Mouse (Mus musculus): Measurements from ENCODE around the gene Mrvi1.

Mrvi1 gene

DNA sequence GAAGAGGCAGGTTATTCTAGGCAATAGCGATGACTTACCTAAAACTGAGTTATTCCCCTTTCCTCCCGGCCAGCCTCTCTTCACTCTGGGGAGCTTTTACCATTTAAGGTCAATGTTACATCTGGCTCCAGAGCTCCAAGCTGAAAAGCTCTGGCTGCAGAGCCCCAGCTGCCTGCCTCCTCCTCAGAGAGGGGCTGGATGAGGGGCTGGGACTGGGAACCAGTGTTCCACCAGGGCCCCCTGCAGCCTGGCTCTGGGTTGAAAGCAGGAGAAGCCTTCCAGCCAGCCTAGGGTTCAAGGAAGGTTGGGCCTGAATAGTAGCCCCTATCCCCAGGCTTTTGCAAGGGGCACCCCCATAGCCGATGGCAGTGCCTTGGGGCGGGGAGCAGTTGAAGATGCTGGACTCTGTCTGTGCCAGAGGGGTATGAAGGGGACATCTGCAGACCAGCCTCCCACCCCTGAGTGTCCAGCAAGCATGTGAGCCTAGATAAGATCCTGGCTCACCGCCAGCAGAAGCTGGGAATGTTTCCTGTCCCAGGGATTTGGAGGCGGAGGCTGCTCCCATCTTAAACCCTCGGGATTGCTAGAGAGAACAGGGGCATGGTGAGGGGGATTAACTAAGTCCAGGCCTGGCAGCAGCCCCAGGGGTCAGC is at the start of gene Mrvi1:
Gene Mrvi1, minus strand, starts transcription at position 409 of the 653 bp plus-strand sequence.
- peak; percentile 20 for DNase-seq

DNA sequence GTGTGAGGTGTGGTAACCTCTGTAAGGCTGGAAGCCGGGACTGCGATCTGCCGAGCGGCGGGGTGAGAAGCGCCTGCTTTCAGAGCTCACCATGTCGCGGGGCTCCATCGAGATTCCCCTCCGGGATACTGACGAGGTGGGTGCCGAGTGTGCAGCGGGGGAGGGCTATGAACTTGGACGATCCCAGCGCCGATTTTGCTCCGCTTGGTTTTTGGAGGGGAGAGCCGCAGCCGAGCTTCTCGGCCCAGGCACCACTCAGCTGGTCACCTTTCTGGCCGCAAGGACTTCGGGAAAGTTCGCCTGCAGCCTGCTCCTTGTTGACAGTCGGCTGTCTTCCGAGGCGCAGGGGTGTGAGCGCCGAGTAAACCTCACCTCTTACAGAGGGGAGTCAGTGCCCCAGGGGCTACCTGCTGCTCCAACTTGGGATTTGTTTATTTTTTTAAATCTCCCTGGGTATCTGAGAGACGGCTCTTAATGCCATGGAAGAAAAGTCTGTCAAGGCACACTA is 46.8 kb upstream of the Mrvi1 start:
- DNase-seq: no peak

DNA sequence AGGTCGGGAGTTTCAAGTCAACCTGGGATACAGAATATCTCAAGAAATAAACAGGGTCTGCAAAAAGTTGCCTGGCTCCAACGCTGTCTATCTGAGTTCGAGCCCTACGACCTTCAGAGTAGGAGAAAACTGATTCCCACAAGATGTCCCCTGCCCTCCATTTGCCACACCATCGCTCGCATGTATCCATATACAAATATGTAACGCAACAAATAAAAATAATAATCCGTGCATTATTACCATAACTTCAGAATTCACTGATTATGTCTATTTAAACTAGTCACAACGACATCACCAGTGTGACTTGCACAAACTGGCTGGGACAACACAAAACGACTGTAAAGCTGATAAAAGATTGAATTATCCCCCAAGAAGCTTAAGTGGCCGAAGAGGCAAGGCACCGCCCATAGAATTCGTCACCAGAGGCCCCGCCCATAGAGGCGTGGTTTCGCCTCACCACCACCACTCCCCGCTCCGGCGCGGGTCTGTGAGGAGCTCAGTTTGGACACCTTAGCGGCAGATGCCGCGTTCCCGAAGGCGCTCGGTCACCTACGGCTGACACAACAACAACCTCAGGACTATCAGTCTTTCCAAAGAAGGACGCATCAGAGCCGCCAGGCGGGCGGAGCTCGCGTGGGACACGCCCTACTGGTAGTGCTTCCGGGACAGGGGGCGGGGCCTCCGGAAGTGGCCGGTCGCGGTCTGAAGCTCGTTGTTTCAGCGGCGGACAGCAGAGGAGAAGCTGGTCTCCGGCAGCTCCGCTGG is 46.2 kb upstream of the Mrvi1 start, which contains the start of gene Ctr9:
Gene Ctr9, plus strand, starts transcription at position 671 of the 765 bp plus-strand sequence.
- DNase-seq: peak; percentile 90

DNA sequence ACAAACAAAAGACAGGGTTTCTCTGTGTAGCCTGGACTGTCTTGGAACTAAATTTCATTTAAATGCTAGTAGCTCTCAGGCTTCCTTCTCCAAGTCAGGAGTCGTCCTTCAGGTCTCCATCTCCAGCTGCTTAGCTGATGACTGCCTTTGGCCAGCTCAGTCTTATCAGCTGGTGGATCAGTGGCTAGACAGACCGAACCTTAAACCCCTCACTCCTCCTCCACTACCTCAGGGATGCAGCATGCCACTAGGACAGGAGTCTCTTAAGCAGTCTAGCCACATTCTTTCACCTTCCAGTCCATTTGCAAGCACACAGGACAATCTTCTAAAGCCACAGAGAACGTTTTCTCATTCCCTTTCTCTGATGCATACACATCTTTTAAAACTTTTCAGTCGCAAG is 42.7 kb upstream of the Mrvi1 start:
- DNase-seq: no peak

DNA sequence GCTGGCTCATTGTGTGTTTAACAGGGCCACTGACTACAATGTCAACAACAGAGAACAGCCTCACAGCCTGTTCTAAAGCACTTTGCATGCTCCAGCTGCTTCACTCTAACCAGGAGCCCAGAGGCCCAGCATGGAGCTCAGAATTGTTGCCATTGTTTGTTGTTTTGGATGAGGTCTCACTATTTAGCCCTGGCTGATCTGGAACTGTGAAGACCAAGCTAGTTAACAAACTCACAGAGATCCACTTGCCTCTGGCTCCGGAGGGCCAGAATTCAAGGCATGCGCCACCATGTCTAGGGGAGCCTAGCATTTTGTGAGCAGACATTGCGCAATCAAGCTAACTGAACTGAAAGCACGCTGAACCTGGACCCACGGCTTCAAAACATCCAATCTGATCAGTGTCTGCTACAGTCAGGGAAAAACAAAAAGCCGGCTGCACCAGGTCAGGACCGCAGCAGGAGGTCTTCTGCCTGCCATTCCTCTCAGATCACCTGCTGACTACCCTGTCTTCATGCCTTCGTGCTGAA is 41.9 kb upstream of the Mrvi1 start:
- DNase-seq: no peak

DNA sequence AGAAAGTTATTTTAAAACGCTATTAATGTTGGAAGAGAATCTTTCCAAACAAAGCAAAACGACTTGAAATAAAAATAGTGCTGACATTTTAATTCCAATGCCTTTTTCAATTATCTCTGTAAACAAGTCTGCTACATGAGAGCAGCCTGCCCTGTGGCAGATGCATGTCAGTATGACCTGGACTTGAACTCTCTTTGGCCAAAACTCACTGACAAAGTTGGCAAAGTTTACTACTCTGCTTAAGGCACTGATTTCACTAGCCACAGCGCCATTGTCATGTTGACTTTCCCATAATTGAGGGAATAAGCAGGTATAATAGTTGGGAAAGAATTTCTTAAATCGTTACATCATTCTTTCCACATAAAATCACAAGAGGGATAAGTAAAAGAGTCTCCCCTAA is 38.6 kb upstream of the Mrvi1 start:
- DNase-seq: no peak

DNA sequence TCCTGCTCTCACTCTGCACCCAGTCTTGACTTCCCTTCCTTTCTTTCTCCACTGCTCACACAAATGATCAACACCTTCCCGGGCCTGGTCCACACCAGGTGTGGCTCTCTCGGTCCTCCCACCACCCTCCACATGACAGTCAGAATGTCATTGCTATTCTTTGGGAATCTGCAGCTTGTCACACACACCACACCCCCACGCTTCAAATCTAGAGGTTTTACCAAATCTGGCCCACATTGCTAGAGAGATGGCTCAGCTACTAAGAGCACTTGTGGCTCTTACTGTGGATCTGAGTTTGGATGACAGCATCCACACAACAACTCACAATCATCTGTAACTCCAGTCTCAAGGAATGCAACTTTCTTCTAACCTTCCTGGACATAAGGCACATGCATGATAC is 34.7 kb upstream of the Mrvi1 start:
- no peak for DNase-seq

DNA sequence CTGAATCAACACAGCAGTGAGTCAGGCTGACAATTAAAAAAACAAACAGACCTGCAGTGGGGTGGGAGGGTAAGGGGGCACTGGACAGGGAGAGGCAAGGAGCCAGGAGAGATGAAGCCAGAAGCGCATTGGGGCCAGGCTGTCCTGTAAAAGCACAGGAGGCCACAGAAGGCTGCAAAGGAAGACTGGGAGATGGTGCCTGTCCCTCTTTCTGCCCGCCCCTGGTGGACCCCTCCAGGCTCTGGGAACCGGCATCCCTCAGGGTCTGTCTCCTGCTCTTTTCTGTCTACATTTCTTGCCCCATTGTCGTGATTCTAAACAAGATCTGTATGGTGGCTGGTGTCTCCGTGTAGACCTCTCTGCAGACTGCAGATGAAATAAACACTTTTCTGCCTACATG is 33.5 kb upstream of the Mrvi1 start:
- no peak for DNase-seq

DNA sequence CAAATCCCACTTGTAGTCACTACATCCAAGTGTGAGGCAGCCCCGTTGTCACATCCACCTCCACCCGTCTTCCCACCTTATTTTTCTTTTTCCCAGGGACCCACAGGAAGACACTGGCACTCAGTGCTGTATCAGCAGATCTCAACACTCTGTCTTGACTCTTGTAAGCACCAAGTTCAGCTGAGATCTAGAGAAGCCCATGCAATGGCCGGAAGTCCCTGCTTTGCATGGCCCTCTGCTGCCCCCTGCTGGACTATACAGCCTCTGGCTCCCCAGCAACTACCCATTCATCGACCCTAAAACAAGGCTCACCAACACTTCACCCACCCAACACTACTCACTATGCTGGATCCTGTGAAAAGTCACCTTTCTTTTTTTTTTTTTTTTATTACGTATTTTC is 32.6 kb upstream of the Mrvi1 start:
- DNase-seq: peak; percentile 95

DNA sequence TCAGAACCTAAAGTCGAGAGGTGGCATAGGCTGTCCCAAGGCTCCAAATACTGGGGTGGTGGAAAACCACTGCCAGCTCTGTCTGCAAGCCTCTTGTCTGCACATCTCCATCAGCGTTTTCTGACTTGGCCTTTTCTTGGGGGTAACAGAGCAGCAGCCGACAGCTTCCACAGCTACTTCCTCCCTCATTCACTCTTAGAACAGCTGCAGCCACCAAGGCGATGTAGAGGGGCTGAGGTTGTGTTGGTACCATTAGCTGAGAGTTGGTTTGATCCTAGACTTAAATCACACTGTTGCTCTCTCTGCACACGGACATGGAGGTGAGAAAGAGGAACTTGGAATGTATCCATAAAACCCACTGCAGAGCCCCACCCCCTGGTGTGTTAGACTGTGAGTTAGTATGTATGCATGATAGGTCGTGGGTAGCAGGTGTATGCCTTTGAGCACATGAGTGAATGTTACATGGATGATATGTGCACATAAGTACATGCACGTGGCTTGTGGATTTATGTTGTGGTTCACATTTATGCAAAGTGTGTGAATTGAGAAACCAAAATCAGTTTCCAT is 31.9 kb upstream of the Mrvi1 start:
- DNase-seq: no peak

DNA sequence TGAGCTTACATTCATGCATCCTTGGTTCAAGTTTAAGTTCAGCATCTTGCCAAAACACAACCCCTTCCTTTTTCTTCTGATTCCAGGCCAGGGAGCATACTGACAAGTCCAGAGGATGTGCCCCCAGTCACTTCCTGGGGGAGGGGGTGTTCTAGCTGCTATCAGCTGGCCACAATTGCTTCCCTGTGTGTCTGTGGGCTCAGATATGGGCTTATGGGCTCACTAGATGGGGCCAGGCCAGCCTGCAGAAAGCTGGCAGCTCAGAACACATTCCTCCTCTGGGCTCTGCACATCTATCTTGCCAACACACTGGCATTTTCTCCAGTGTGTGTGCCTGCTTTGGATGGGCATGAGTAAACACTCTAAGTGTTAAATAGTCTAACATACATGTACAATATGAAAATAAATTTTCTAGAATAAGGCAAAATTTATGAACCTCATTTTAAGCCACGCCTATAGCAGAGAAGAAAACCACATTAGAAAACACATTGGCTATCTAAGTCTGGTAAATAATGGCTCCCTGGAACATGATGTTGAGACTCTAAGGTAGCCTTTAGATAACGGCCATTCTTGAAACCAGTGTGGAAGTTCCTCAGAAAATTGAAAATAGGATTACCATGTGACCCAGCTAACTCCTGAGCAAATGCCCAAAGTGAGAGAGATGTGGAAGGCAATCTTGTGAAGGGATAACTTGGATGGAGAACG is 22.0 kb upstream of the Mrvi1 start:
- DNase-seq: no peak

DNA sequence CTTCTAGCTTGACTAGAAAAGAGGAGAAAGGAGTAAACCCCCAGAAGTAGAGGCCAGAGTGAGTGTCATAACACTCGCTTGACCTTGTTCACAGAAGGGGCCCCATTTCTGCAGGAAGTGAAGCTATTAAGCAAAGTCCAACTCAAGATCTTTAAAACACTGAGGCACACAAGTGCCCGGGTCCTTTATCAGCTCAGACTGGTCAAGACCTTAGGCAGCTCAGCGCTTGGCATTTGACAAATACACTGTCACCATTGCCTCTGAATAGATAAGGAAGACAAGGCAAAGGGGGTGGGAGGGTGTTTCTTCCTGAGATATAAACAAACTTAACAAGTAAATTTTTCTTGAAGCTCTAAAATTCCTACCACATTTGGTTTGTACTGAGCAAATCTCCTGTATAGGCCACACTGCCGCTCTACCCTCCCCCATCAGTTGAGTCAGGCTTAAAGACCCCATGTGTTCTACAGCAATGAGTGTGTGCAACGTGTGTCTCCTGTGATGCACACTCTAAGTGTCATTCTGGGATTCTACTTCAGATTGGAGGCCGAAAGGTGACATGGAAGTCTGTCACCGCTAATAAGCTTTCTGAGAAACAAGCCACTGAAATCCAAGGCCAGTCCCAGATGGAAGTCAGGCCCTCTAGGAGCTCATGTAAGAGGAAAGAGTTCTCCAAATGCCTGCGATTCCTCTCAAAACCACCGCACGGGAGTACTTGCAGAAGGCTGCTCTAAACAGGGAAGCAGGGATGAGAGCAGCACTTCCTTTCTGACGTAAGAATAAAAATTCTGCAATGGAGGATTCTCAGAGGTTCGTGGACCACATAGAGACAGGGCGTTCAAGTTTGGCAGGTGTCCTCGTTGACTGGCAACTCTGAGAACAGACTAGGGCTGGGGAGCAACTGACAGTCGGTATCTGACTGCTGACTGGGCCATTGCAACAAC is 16.9 kb upstream of the Mrvi1 start:
- no peak for DNase-seq

DNA sequence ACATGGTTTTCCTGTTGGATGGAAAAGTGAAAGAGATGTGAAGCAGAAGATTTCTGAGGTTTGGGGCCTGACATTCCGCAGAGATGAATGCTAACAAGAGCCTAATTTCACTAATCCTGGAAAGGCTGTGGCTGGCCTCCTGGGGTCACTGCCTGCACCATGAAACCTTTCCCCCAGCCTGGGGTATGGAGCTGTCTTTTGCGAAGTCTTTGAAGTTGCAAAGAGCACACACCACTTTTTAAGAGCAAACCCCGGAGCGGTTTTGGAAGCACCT is 8.9 kb upstream of the Mrvi1 start:
- DNase-seq: no peak

DNA sequence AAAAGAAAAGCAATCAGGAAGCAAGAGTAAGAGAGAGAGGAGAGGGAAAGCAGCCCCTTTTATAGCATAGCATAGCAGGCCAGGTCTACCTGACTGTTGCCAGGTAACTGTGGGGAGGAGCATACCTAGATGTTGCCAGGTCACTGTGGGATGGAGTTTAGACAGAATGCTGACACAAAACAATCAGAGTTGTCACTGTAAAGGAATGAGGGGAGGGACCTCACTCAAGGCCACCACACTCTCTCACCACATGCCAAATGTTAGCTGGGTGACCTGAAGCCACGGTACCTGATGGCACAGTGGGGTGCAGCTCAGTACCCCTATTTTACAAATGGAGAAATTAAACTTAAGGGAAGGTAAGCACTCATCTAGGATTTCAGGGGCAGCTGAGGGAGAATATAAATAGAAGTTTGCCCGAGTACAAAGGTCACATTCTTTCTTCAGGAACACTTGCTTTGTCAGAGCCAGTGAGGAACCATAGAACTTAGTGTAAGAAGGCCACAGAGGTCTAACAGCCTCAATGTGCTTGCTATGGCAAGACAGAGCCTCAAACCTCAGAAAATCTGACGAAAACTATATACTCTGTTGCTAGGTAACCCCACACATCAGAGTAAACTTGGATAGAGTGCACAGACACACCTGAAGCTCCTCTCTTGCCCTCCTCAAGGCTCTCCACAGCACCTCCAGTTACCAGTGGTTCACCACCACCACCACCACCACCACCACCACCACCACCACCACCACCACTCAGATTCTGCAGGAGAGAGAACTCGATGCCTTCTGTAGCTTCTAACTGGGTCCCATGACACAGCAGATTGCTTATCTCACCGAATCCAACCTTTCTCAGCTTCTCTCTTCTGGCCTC is 8.3 kb upstream of the Mrvi1 start:
- DNase-seq: no peak

DNA sequence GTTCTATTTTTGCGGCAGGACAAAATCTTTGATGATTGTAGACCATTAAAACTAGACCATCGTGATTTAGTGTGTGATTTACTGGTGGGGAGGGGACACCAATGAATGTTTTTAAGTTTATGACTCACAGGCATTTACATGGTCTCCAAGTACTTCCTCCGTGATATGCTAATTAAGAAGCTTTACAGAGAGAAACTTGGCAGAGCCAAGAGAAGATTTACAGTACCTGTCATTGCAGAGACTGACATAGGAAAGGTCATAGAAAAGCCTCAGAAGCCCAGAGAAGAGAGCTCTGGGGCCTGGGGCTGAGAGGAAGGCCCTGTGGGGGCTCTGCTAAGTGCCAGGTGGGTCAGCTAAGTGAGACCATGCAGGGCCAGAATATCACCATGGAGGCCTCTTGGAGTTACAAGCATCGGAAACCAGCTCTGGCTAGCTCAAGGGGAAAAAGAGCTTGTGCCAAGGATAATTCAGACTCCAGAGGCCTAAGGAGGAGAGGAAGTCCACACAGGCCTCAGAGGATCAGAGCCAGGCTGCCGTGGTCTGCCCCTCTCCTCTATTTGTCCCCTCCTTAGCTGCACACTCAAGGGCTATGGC is 7.1 kb upstream of the Mrvi1 start:
- no peak for DNase-seq

DNA sequence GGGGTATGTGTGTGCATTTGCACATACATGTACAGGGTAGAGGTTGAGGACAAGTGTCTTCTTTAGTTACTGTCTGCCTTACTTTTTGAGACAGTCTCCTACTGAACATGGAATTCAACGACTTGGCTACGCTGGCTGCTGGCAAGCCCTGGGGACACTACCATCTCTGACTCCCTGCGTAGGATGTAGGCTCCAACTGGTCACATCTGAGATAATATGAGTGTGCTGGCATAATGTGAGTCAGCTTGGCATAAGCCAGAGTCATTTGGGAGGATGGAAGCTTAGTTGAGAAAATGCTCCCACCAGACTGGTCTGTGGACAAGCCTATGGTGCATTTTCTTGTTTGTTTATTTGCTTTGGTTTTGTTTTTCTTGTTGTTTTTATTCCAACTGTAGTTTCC is 5.8 kb upstream of the Mrvi1 start:
- no peak for DNase-seq

DNA sequence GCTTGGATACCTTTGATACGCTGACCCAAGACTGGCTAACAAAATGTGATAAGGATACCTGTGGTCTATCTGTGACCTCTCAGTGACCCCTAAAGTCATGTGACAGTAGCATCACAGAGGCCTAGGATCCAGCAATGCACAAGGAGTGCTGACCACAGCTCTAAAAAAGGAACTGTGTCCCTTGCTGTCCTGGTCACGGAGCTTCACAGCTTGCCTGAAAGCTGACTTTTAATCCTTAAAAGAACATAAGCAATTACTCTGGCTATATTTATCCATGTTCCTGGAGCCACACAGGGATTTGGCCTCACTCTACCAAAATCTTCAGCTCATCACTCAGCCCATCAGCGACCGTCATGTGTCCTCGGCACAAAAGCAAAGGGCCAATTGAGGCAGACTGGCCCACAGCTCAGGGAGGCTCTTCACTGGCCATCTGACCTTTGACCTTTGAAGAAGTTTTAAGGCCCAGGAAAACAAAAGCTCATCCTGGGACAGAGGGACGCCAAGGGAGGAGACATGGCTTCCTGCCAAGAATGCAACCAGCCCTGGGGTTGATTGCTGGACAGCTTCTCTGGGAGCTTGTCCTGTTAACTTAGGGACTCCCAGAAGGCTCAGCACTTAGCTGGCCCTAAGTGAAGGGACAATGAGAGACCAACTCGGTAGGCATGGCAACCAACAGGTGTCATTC is 3.5 kb upstream of the Mrvi1 start:
- DNase-seq: no peak

DNA sequence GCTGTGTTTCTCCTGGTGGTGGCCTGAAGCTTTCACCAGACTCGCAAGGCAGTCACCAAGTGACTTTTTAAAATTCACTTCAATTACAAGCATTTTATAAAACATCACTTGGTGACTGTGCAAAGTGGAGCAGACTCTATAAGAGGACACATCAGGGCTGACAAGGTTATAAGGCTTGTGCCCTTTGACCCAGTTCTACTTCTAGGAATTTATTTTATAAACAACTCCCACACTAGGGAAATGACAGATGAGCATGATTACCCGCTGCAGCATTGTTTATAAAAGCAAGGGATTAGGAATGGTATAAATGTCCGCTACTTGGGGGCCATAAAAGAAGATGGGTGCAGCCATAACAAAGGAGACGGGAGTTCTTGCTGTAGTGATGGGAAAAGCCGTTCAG is 1.4 kb upstream of the Mrvi1 start:
- no peak for DNase-seq

DNA sequence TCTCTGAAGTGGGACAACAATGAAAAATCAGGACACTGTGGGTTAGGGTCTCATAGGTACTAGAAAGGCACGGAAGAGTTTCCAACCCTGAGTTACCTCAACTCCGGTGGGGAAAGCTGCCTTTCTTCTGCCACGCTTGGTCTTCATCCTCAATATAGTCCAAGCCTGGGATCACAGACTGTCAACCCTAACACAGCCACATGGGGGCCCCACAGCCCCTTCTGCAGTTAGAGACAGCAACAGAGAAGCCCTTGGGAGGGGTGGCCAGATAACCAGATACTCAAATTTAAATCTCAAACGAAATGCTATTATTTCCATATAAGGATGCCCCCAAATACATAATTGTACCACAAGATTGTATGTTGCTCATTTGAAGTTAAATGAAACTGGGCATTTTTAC is 503 bp upstream of the Mrvi1 start:
- DNase-seq: peak; percentile 35

DNA sequence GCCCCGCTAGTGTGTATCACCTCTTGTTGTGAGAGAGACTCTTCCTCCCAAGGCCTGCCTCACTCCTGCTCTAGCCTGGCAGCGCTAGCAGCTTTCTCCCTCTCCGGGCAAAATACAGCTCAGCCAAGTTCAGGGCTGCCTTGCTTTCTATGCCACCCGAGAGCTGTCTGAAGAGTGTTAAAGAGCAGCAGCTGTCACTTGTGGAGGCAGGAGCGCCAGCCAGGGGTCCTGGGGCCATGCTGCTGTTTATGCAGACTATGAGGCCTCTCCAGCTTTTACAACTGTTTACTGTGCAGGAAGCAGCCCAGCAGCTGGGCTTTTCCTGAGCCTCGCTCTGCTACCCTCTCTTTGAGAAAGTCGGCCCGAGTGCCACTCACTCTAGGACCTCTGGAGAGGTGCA is 1.2 kb downstream of the Mrvi1 start:
- no peak for DNase-seq

Data from right cerebral cortex, postnatal 14 days (tissue).